Mouse (Mus musculus): ENCODE measurements around the gene Comp.

Gene Comp

DNA sequence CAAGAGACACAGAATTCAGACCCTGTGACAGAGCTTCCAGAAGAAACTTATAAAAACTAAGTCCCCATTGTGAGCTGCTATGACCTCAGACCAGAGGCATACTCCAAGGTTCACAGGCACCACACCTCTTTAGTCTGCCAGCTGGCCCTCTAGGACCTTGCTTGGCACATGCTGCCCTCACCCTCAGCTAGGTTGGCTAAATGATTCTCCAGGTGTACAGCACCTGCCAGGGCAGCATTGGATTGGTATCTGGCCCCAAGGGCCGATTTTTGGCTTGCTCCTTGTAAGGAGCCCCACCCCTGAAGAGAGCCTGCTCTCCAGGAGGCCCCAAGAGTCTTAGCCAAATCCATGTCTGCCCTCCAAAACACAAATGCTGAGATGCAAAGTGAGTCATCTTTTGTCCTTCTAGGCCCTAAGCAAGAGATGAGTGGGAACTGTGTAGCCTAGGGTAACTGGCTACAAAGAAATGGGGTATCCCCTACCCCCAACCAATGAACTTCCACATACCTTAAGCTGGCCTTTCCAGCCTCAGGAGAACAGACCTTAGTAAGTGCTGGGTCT is 25.4 kb upstream of the Comp start:
- H3K9me3 ChIP-seq (ENCODE audit: low read length): no peaks in the 10 kb centered on the region
- TF ChIP-seq CTCF (conservative IDR thresholded peaks at IDR 0.05; ENCODE audit: low read length) (no peak), NANOG (IDR thresholded peaks at IDR 0.05; ENCODE audit: borderline replicate concordance, low read length) (no peak), POU5F1 (IDR thresholded peaks at IDR 0.05; ENCODE audit: borderline replicate concordance, low read length) (no peak)
- peaks cover 92% of the 10 kb centered on the region for H3K36me3 ChIP-seq (ENCODE audit: insufficient read depth, low read length)
- H3K27me3 ChIP-seq (ENCODE audit: insufficient read depth, low read length): no peaks in the 10 kb centered on the region
- H3K4me3 ChIP-seq (replicated peaks; ENCODE audit: low read length): peak overlapping the region; percentile 45
- H3K4me1 ChIP-seq (replicated peaks; ENCODE audit: low read depth, low read length): peaks cover 92% of the 10 kb centered on the region

DNA sequence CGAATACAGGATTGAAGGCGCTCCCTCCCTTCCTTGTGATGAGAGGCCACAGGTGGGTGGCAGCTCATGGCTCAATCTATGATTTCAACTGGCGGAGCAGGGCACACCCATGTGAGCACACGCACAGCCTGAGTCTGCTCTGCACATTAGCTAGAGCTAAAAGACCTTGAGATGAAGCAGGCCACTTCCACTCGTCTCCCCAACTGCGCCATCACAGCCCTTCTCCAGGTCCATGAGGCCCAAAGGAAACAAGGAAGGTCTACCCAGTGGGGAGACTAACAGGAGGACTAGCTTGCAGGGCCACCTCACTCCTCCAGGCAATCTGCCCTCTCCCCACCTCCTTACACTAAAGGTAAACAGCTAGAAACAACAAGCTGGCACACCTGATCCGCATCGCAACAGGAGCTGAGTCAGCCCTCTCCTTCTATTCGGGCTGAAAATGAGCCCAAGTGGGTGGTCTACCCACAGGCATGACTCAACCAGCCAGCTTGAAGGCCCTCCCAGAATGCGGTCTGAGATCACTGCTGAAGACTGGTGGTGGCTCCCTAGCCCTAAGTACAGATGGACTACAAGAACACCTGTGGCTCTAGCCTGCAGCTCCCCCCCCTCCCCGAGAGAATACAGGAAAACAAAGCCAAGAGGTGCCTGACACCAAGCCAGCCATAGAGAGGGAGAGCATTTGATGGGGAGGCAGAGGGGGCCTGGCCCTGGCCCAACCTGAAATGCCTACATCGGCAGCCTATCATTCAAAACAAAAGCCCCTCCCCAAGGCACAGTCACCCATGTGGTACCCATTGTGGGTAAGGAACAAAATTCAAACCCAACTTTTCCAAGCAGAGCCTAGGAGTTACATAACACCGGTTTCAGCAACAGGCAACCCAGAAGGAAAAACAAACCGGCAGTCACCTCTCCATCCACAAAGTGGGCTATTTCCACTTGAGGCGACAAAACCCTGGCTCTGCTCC is 22.0 kb upstream of the Comp start:
- peak overlapping the region; percentile 91 for H3K4me3 ChIP-seq (replicated peaks; ENCODE audit: low read length)
- TF ChIP-seq CTCF (conservative IDR thresholded peaks at IDR 0.05; ENCODE audit: low read length) (no peak), POU5F1 (IDR thresholded peaks at IDR 0.05; ENCODE audit: borderline replicate concordance, low read length) (no peak), NANOG (IDR thresholded peaks at IDR 0.05; ENCODE audit: borderline replicate concordance, low read length) (no peak)
- H3K27me3 ChIP-seq (ENCODE audit: insufficient read depth, low read length): no peaks in the 10 kb centered on the region
- no peaks in the 10 kb centered on the region for H3K9me3 ChIP-seq (ENCODE audit: low read length)
- peaks cover 86% of the 10 kb centered on the region for H3K4me1 ChIP-seq (replicated peaks; ENCODE audit: low read depth, low read length)
- peaks cover 58% of the 10 kb centered on the region for H3K36me3 ChIP-seq (ENCODE audit: insufficient read depth, low read length)

DNA sequence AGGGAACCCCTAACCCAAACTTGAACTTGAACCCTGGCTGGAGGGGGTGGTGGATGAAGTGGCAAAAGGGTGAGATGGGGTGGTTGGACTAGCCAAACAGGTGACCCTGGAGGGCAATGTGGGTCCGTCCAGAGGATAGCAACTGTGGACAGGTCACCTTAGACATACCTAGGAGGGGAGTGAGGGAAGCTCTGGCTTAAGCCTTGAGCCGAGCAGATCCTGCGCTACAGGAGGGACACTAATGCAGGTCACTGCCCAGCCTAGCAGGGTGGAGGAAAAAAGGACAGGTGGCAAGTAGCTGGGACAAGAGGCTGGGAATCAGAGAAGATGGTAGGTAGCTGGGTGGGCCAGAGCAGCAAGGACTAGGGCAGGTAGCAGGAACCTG is 21.4 kb upstream of the Comp start:
- Histone ChIP-seq H3K4me3 (replicated peaks; ENCODE audit: low read length) (peak overlapping the region; percentile 91), H3K27me3 (ENCODE audit: insufficient read depth, low read length) (no peaks in the 10 kb centered on the region), H3K4me1 (replicated peaks; ENCODE audit: low read depth, low read length) (peaks cover 86% of the 10 kb centered on the region), H3K36me3 (ENCODE audit: insufficient read depth, low read length) (peaks cover 52% of the 10 kb centered on the region), H3K9me3 (ENCODE audit: low read length) (no peaks in the 10 kb centered on the region)
- TF ChIP-seq NANOG (IDR thresholded peaks at IDR 0.05; ENCODE audit: borderline replicate concordance, low read length): no peak
- no peak for TF ChIP-seq POU5F1 (IDR thresholded peaks at IDR 0.05; ENCODE audit: borderline replicate concordance, low read length)

DNA sequence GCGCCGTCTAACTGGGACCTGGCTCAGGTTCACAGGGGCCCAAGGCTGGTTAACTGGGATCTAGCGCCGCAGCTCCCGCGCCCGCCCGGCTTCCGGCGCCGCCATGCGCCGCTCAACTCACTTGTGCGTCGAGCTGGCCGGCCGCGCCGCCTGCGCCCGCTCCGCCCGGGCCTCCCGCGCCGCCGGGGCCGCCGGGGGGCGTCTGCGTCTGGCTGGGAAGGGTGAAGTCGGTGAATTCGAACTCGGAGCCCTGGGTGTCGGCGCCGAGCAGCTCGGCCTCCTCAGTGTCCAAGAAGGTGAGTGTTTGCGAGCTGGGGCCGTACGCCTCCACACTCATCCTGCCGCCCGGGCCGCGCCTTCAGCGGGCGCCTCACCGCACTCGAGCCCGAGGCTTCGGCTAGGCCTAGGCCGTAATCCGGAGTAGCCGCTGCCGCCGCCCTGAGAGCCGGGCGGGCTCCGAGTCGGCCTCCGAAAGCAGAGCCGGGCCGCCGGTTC is 20.7 kb upstream of the Comp start:
- Histone ChIP-seq H3K9me3 (ENCODE audit: low read length) (no peaks in the 10 kb centered on the region), H3K27me3 (ENCODE audit: insufficient read depth, low read length) (no peaks in the 10 kb centered on the region), H3K4me3 (replicated peaks; ENCODE audit: low read length) (peak overlapping the region; percentile 91), H3K4me1 (replicated peaks; ENCODE audit: low read depth, low read length) (peaks cover 86% of the 10 kb centered on the region), H3K36me3 (ENCODE audit: insufficient read depth, low read length) (peaks cover 45% of the 10 kb centered on the region)
- TF ChIP-seq CTCF (conservative IDR thresholded peaks at IDR 0.05; ENCODE audit: low read length) (no peak), NANOG (IDR thresholded peaks at IDR 0.05; ENCODE audit: borderline replicate concordance, low read length) (no peak), POU5F1 (IDR thresholded peaks at IDR 0.05; ENCODE audit: borderline replicate concordance, low read length) (no peak)

DNA sequence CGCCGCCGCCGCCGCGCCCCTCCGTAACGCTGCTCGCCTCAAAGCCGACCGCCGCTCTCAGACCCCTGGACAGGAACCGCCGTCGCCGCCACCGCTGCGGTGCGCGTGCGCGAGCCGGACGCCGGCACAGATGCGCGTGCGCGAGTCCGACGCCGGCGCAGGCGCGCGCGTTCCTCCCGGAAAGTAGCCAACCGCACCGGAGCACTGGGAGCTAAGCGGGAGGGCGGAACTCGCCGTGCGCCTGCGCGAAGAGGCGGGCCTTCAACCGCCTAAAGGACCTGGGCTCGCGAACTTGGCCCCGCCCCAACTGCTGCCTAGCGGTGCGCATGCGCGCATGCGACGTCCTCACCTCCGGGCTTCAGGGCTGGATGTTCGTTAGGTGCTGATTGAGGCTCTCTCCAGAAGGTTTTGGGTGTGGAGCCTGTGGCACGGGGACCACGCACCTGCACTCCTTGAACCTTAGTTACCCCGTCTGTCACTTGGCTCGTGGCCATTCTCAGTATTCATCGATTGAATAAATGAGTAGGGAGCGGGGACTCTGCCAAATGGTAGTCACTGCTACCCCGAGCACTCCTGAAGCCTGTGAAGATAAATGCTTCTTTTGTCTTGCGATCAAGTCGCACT is 20.1 kb upstream of the Comp start, which contains the start of gene Upf1:
Gene Upf1, minus strand, starts transcription at position 85 of the 624 bp plus-strand sequence.
- Histone ChIP-seq H3K9me3 (ENCODE audit: low read length) (no peaks in the 10 kb centered on the region), H3K27me3 (ENCODE audit: insufficient read depth, low read length) (no peaks in the 10 kb centered on the region), H3K4me1 (replicated peaks; ENCODE audit: low read depth, low read length) (peaks cover 86% of the 10 kb centered on the region), H3K4me3 (replicated peaks; ENCODE audit: low read length) (peak within 1 kb of the TSS; percentile 91), H3K36me3 (ENCODE audit: insufficient read depth, low read length) (peaks cover 39% of the 10 kb centered on the region)
- TF ChIP-seq POU5F1 (IDR thresholded peaks at IDR 0.05; ENCODE audit: borderline replicate concordance, low read length): no peak
- TF ChIP-seq CTCF (conservative IDR thresholded peaks at IDR 0.05; ENCODE audit: low read length): no peak
- no peak for TF ChIP-seq NANOG (IDR thresholded peaks at IDR 0.05; ENCODE audit: borderline replicate concordance, low read length)

DNA sequence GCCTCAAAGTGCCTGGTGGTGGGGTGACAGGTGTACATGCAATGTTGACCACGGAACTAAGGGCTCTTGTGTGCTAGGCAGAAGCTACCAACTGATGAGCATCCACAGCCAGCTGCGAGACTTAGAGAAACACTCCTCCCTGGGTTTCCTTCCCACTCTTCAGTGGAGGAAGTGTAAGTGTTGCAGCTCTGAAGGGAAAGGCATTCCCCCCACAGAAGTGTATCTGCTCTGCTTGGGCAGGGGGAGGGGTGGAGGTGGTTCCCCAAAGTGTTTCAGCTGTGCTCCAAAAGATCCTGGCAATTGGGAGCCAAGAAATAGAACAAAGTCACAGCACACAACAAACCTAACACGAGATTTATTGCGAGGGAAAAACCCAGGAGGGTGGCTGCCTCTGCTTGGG is 19.4 kb upstream of the Comp start:
- TF ChIP-seq NANOG (IDR thresholded peaks at IDR 0.05; ENCODE audit: borderline replicate concordance, low read length): no peak
- no peak for TF ChIP-seq POU5F1 (IDR thresholded peaks at IDR 0.05; ENCODE audit: borderline replicate concordance, low read length)
- no peak for TF ChIP-seq CTCF (conservative IDR thresholded peaks at IDR 0.05; ENCODE audit: low read length)
- H3K4me1 ChIP-seq (replicated peaks; ENCODE audit: low read depth, low read length): peaks cover 86% of the 10 kb centered on the region
- no peaks in the 10 kb centered on the region for H3K27me3 ChIP-seq (ENCODE audit: insufficient read depth, low read length)
- H3K36me3 ChIP-seq (ENCODE audit: insufficient read depth, low read length): peaks cover 32% of the 10 kb centered on the region
- peak overlapping the region; percentile 91 for H3K4me3 ChIP-seq (replicated peaks; ENCODE audit: low read length)
- H3K9me3 ChIP-seq (ENCODE audit: low read length): no peaks in the 10 kb centered on the region

DNA sequence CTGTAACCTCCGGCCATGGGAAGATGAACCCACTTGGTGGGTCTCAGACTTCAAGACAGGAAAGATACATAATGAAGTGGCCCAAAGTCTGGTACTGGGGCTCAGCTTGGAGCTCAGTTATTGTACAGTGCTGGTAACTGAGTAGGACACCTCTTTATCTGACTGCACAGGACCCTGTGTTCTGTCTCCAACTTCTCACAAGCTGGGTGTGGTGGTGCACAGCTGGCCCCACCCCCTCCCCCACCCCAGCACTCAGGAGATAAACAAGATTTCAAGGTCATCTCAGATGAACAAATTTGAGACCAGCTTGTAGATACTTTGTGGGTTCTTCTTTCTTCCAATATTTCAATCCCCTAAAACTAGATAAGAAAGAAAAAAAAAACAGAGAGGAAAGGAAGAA is 17.2 kb upstream of the Comp start:
- Histone ChIP-seq H3K27me3 (ENCODE audit: insufficient read depth, low read length) (no peaks in the 10 kb centered on the region), H3K4me3 (replicated peaks; ENCODE audit: low read length) (no peak overlapping the region; the same call in 1 of the 2 replicates), H3K36me3 (ENCODE audit: insufficient read depth, low read length) (peaks cover 11% of the 10 kb centered on the region), H3K4me1 (replicated peaks; ENCODE audit: low read depth, low read length) (peaks cover 74% of the 10 kb centered on the region), H3K9me3 (ENCODE audit: low read length) (no peaks in the 10 kb centered on the region)
- TF ChIP-seq POU5F1 (IDR thresholded peaks at IDR 0.05; ENCODE audit: borderline replicate concordance, low read length): no peak
- no peak for TF ChIP-seq NANOG (IDR thresholded peaks at IDR 0.05; ENCODE audit: borderline replicate concordance, low read length)
- no peak for TF ChIP-seq CTCF (conservative IDR thresholded peaks at IDR 0.05; ENCODE audit: low read length)

DNA sequence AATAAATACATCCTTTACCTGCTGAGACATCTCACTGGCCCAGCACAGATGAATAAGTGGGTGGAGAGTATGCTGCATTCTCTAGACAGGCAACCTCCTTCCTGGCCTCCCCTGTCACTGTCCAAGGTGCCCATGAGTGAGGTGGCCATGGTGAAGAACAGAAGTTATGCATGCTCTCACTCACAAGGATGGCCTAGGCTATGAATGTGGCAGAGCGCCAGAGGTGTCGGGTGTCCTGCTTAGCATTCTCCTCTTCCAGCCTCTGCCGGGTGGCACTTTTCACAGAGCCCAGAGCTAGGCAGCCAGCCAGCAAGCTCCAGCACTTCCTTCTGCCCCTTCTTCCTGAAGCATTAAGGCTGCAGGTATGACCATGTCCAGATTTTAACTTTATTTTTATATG is 13.9 kb upstream of the Comp start:
- TF ChIP-seq NANOG (IDR thresholded peaks at IDR 0.05; ENCODE audit: borderline replicate concordance, low read length): no peak
- no peak for TF ChIP-seq POU5F1 (IDR thresholded peaks at IDR 0.05; ENCODE audit: borderline replicate concordance, low read length)
- no peak for TF ChIP-seq CTCF (conservative IDR thresholded peaks at IDR 0.05; ENCODE audit: low read length)
- Histone ChIP-seq H3K4me3 (replicated peaks; ENCODE audit: low read length) (no peak overlapping the region), H3K36me3 (ENCODE audit: insufficient read depth, low read length) (no peaks in the 10 kb centered on the region), H3K9me3 (ENCODE audit: low read length) (no peaks in the 10 kb centered on the region), H3K4me1 (replicated peaks; ENCODE audit: low read depth, low read length) (peaks cover 73% of the 10 kb centered on the region), H3K27me3 (ENCODE audit: insufficient read depth, low read length) (peaks cover 9% of the 10 kb centered on the region; the same call in 1 of the 2 replicates)
